Mouse (Mus musculus): ENCODE measurements around the gene Dnajc7. TPM values are rescaled to one million over a fixed set of nuclear protein-coding genes. Genes with fewer than 3 reads are reported as not detected.
"Not testable (repeated sequence)": the region's sequence is repeated elsewhere in the genome, so short reads cannot be mapped to it uniquely, and the experiment has no call there.

The Dnajc7 gene
- 100 to 1,000 TPM; 143 to 179 TPM for total RNA-seq (2021)
- long read RNA-seq, experiment 1, transcript Dnajc7-209 (5 exons, 1,008 nt), result minor isoform, 5 of 58 reads
- long read RNA-seq, experiment 1, transcript Dnajc7-201 (14 exons, 2,330 nt), result major isoform, 41 of 58 reads
- long read RNA-seq, experiment 1, partial matches to known transcripts, result 4 of 58 reads
- long read RNA-seq, experiment 1, other reads (novel, unspliced or antisense), result 7 of 58 reads
- long read RNA-seq, experiment 2, transcript Dnajc7-201 (14 exons, 2,330 nt), result major isoform, 39 of 56 reads
- long read RNA-seq, experiment 2, partial matches to known transcripts, result 6 of 56 reads
- long read RNA-seq, experiment 2, other reads (novel, unspliced or antisense), result 8 of 56 reads

- intact Hi-C loops (cut with DNase I; ENCODE audit: low total_unique reads), result no loop called here
- DNase-seq, result no peak
Observed at GRCm38 (mm10) chr11:100619982-100620381, at the start of gene Dnajc7. Gene Dnajc7, minus strand, starts transcription at chr11:100620168.

GRCm38 (mm10) chr11:100659806-100660205 is 39.8 kb upstream of the Dnajc7 start:
- DNase-seq, result no peak
- intact Hi-C loops (cut with DNase I; ENCODE audit: low total_unique reads), result no loop called here

GRCm38 (mm10) chr11:100656458-100656857 is 36.5 kb upstream of the Dnajc7 start:
- no peak for DNase-seq
- intact Hi-C loops (cut with DNase I; ENCODE audit: low total_unique reads), result no loop called here

- intact Hi-C loops (cut with DNase I; ENCODE audit: low total_unique reads); DNase-seq: not testable (repeated sequence)
Observed at GRCm38 (mm10) chr11:100655589-100655988, 35.6 kb upstream of the Dnajc7 start.

GRCm38 (mm10) chr11:100651748-100652147 is 31.8 kb upstream of the Dnajc7 start:
- DNase-seq, result no peak
- intact Hi-C loops (cut with DNase I; ENCODE audit: low total_unique reads), result no loop called here

GRCm38 (mm10) chr11:100651205-100651604 is 31.2 kb upstream of the Dnajc7 start:
- intact Hi-C loops (cut with DNase I; ENCODE audit: low total_unique reads), result no loop called here
- no peak for DNase-seq

- DNase-seq, result no peak
- intact Hi-C loops (cut with DNase I; ENCODE audit: low total_unique reads), result no loop called here
Observed at GRCm38 (mm10) chr11:100648405-100648804, 28.4 kb upstream of the Dnajc7 start.

GRCm38 (mm10) chr11:100646265-100646664 is 26.3 kb upstream of the Dnajc7 start:
- DNase-seq, result peak; percentile 33
- intact Hi-C loops (cut with DNase I; ENCODE audit: low total_unique reads), result no loop called here

GRCm38 (mm10) chr11:100643612-100644575 is 23.9 kb upstream of the Dnajc7 start:
- DNase-seq, result no peak
- intact Hi-C loops (cut with DNase I; ENCODE audit: low total_unique reads), result no loop called here

GRCm38 (mm10) chr11:100640159-100640906 is 20.4 kb upstream of the Dnajc7 start:
- peak; percentile 41 for DNase-seq
- intact Hi-C loops (cut with DNase I; ENCODE audit: low total_unique reads), result no loop called here

GRCm38 (mm10) chr11:100634530-100634929 is 14.6 kb upstream of the Dnajc7 start:
- intact Hi-C loops (cut with DNase I; ENCODE audit: low total_unique reads), result no loop called here
- no peak for DNase-seq

- intact Hi-C loops (cut with DNase I; ENCODE audit: low total_unique reads), result loop anchor here (5.0 kb wide), 1 partner anchor 57 kb away; the partner anchor contains the start of gene Cnp
- DNase-seq, result peak; percentile 65
Observed at GRCm38 (mm10) chr11:100628862-100629352, 8.9 kb upstream of the Dnajc7 start.

GRCm38 (mm10) chr11:100628056-100628455 is 8.1 kb upstream of the Dnajc7 start:
- intact Hi-C loops (cut with DNase I; ENCODE audit: low total_unique reads), result loop anchor here (5.0 kb wide), 1 partner anchor 56 kb away; the partner anchor contains the start of gene Cnp
- no peak for DNase-seq

GRCm38 (mm10) chr11:100626701-100627195 is 6.8 kb upstream of the Dnajc7 start:
- intact Hi-C loops (cut with DNase I; ENCODE audit: low total_unique reads), result loop anchor here (2.0 to 5.0 kb wide), 2 partner anchors 54 to 76 kb away; partner anchors contain the start of gene Cnp
- DNase-seq, result peak; percentile 78

GRCm38 (mm10) chr11:100625754-100626700 is 6.1 kb upstream of the Dnajc7 start:
- intact Hi-C loops (cut with DNase I; ENCODE audit: low total_unique reads), result loop anchor here (2.0 to 5.0 kb wide), 2 partner anchors 54 to 77 kb away; partner anchors contain the start of gene Cnp
- DNase-seq, result no peak

- peak; percentile 55 for DNase-seq
- intact Hi-C loops (cut with DNase I; ENCODE audit: low total_unique reads), result no loop called here
Observed at GRCm38 (mm10) chr11:100623867-100624266, 3.9 kb upstream of the Dnajc7 start.

GRCm38 (mm10) chr11:100622714-100623113 is 2.7 kb upstream of the Dnajc7 start:
- intact Hi-C loops (cut with DNase I; ENCODE audit: low total_unique reads), result no loop called here
- DNase-seq, result peak; percentile 96

- intact Hi-C loops (cut with DNase I; ENCODE audit: low total_unique reads), result no loop called here
- DNase-seq, result peak; percentile 96
Observed at GRCm38 (mm10) chr11:100619485-100619975, 438 bp downstream of the Dnajc7 start.

Data from gastrocnemius, postnatal 14 days (tissue).